Mouse (Mus musculus) left cerebral cortex, postnatal 4 days (tissue): Measurements from ENCODE around the gene Ppp4r3a. TPM values are rescaled to one million over a fixed set of nuclear protein-coding genes. Genes with fewer than 3 reads are reported as not detected.
"Not testable (repeated sequence)": the region's sequence is repeated elsewhere in the genome, so short reads cannot be mapped to it uniquely, and the experiment has no call there.

Source experiments
- DNase-seq: peaks from one replicate; pipeline ENCODE4 v3.0.0-alpha.2; 2022
- intact Hi-C: fragments of 180-260 bp; cut with DNase I; formaldehyde crosslinking; loops from one replicate; pipeline ENCODE4 v1.15.1; 2025
- total RNA-seq, 2 experiments: library from RNA; stranded (reverse); gene quantifications; 2 replicates each; pipeline ENCODE4 v1.2.3; 2021

The Ppp4r3a gene
- total RNA-seq, 2 experiments from 2014 or later = 49.9 to 56.2 TPM

GRCm38 (mm10) chr12:101014549-101015164, 68.8 kb downstream of the Ppp4r3a start:
- intact Hi-C loops = no loop called here
- no peak for DNase-seq

- intact Hi-C loops, DNase-seq: not testable (repeated sequence)
These were observed 69.8 kb downstream of the Ppp4r3a start for GRCm38 (mm10) chr12:101013668-101014067.

- DNase-seq = no peak
- intact Hi-C loops = no loop called here
These were observed 70.3 kb downstream of the Ppp4r3a start for GRCm38 (mm10) chr12:101013078-101013665.

DNA sequence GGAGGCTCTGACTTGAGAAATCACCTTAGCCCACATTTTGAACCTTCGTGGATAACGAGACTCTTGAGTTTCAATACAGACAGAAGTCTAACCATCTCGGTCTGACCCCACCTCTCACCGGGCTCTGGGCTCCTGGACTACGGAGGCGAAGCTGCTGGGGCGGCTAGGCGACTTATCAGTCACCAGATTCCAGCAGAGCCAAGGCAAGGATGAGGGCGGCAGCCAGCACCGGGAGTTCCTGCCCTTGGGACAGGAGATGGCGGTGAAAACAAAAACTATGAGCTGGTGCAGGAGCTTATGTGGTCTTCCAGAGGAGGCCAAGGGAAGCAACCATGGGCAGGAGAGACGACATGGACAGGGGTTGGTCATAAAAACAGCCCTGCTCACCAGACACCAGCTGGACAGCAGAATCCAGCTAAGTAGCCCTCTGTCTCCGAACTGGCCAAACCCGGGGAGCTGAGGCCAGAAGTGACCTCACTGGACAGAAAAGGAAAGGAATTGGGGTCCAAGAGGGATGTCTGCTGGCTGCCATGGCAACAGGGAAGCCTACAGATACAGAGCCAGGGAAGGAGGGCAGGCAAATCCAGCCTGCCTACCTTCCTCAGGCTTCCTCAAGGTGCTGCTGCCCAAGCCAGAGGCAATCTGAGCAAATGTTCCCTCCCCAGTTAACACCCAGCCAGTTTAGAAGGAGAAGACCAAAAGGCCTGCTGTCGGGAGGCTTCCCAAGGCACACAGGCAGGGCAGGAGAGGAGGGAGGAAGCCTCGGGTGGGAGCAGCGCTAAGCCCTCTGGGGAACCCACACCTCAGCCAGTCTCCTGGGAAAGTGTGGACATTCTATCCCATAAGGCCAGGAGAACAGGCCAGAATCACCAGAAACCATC, 71.1 kb downstream of the Ppp4r3a start:
- intact Hi-C loops = no loop called here
- no peak for DNase-seq

GRCm38 (mm10) chr12:101011017-101011416, 72.5 kb downstream of the Ppp4r3a start:
- DNase-seq = no peak
- intact Hi-C loops = no loop called here

DNA sequence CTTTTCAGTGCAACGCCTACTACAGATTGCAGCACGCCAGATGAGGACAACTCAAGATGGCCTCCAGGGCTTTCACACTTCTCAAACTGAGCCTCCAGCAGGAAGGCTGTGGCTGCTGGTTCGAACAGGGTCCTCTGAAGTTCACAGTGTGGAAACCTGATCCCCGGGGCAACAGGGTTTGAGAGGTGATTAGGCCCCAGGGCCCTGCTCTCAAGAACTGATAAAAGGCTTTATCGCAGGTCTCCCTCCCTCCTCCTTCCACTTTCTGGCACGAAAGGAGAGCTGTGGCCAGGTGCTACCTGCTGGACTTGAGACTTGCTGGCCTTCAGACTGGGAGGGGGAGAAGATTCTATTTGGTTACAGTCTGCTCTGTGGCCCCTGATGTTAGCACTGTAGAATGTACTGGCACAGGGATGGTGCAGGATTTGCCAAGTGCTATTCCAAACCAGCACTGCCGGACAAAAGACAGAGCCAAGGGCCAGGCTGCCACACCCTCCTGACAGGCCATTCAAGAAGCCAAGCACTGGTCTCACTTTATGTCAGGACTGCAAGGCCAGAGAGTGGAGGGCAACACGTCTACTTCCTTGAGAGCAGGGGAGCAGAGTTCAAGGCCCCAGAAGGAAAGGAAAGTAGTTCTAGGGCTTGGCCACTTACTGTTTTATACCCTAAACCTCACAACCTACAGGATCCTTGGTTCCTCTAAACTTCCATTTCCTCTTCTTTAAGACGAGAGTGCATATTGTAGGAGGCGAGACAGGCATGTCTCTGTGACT, 73.2 kb downstream of the Ppp4r3a start:
- no peak for DNase-seq
- intact Hi-C loops = no loop called here

GRCm38 (mm10) chr12:101009225-101009624, 74.3 kb downstream of the Ppp4r3a start:
- intact Hi-C loops = no loop called here
- no peak for DNase-seq

DNA sequence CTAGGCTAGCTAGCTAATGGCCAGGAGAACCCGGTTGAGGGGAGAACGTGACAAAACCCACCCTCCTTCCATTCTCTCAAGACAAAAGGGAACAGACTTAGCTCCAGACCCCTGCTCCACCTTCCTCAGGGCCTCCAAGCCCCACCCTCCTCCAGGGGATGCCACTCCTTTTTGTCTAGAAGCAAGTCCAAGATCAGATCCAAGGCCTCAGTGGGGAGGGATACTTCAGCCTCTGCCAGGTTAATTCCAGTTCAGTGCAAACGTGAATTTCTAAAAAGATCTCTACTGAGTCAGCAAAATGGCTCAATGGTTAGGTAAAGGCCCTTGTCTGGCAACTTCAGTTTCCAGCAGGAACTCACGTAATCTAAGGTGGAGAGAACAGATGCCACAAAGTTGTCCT, 74.9 kb downstream of the Ppp4r3a start:
- intact Hi-C loops = no loop called here
- DNase-seq = no peak

GRCm38 (mm10) chr12:101007968-101008481, 75.5 kb downstream of the Ppp4r3a start:
- intact Hi-C loops = no loop called here

GRCm38 (mm10) chr12:101007427-101007826, 76.1 kb downstream of the Ppp4r3a start:
- intact Hi-C loops = no loop called here

More at GRCm38 (mm10) chr12:101007968-101008481, 75.5 kb downstream of the Ppp4r3a start:
- no peak for DNase-seq

GRCm38 (mm10) chr12:101005665-101006420, 77.7 kb downstream of the Ppp4r3a start:
- peak; percentile 45 for DNase-seq

More at GRCm38 (mm10) chr12:101007427-101007826, 76.1 kb downstream of the Ppp4r3a start:
- DNase-seq = no peak

DNA sequence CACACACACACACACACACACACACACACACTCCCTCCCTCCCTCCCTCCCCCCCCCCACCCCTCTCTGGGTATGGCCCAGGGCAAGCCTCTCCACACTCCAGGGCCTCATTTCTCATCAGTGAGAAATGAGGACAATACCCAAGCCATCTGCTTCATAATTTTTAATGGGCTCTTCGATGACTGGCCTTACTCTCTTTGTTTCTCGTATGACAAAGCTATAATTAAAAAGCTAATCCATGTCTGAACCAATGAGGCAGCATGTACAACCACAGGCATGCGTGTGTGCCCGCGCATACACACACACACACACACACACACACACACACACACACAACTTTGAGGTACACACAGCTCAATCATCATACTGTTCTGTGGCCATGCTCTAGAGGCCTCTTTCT, 78.5 kb downstream of the Ppp4r3a start:
- no peak for DNase-seq
- intact Hi-C loops = no loop called here

More at GRCm38 (mm10) chr12:101005665-101006420, 77.7 kb downstream of the Ppp4r3a start:
- intact Hi-C loops = no loop called here

DNA sequence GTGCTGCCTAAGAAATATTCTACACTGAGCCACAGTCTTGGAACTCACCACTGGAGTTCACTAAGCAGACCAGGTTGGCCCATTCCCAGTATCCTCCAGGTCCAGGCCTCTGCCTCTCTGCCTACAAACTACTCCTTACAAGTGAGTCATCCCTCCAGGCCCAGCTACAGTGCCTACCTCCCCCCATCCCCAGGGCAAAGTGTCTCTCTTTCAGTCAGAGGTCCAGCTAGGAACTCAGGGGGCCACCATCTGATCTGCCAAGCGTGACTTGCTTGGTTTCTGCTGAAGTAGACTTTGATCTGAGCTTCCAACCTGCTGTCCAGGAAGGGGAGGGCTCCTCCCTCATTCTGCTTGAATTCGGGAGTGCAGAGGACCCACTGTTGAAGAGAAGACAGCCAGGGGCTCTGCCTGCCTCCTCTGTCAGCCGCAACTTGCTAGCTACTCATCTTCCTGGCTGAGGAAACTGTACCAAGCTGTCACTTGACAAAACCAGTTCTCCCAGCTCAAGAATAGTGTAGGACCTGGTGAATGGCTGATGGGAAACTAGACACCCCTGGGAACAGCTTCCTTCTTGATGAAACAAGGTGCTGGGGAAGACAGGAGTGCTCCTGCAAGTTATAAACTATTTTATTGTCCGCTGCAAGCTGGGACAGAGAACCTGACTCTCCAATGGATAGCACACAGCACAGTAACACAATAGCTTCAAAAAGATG, 80.5 kb downstream of the Ppp4r3a start:
- intact Hi-C loops = no loop called here
- DNase-seq = no peak

GRCm38 (mm10) chr12:100999061-100999954, 84.2 kb downstream of the Ppp4r3a start:
- intact Hi-C loops = no loop called here
- no peak for DNase-seq

- DNase-seq = no peak
- intact Hi-C loops = no loop called here
These were observed 84.9 kb downstream of the Ppp4r3a start for GRCm38 (mm10) chr12:100998564-100998962.

DNA sequence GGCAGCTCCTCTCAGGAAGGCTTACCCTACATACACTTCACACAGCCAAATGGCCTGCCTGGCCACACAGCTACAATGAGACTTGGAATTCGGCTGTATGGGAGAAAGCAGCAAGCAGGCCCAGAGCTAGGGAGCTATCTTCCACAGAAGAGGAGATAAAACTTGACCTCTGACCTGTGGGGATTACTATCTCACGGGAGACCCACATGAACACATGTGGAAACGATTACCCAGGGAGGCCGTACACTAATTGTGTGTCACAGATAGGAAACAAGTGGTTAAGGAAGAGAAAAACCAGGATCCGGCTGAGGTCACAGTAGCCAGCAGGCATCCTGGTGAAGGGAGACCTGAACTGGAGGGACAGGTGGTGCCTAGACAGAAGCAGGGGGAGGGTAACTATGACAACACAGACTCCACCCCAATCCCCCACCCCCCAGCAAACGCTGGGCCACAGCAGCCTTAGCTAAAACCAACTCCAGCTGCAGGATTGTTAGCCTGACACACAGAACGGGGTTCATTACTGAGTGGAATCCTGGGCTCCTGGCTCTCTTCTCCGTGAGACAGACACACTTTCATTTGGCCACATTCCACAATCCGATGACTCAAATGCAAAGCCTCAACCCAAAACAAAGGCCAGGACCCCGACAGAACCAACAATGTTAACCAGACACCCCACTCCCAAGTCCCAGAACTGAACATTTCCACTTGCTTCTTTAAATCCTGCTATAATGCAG, 85.5 kb downstream of the Ppp4r3a start:
- no peak for DNase-seq
- intact Hi-C loops = no loop called here

GRCm38 (mm10) chr12:100996378-100996898, 87.1 kb downstream of the Ppp4r3a start:
- DNase-seq = no peak
- intact Hi-C loops = no loop called here
